Mouse (Mus musculus): ENCODE data around the gene Esr2.
"Not testable (repeated sequence)": the region's sequence is repeated elsewhere in the genome, so short reads cannot be mapped to it uniquely, and the experiment has no call there.

Esr2 gene

GRCm38 (mm10) chr12:76177000-76177863 lies at the start of gene Esr2:
Gene Esr2 (minus strand): TSS chr12:76177259.
- in situ Hi-C loops (cut with MseI, MboI), result loop anchor here (5.0 to 10.0 kb wide), 3 partner anchors 160 to 382 kb away; no protein-coding TSS in a partner anchor

- in situ Hi-C loops (cut with MseI, MboI), result not testable (repeated sequence)
Observed at GRCm38 (mm10) chr12:76222104-76222503, 45.0 kb upstream of the Esr2 start.

- in situ Hi-C loops (cut with MseI, MboI), result no loop called here
Observed at GRCm38 (mm10) chr12:76216716-76217115, 39.7 kb upstream of the Esr2 start.

GRCm38 (mm10) chr12:76215121-76215520 lies 38.1 kb upstream of the Esr2 start:
- in situ Hi-C loops (cut with MseI, MboI), result no loop called here

GRCm38 (mm10) chr12:76209429-76209974 lies 32.4 kb upstream of the Esr2 start:
- in situ Hi-C loops (cut with MseI, MboI), result no loop called here

- in situ Hi-C loops (cut with MseI, MboI), result no loop called here
Observed at GRCm38 (mm10) chr12:76200326-76200725, 23.3 kb upstream of the Esr2 start.

GRCm38 (mm10) chr12:76197071-76197470 lies 20.0 kb upstream of the Esr2 start:
- in situ Hi-C loops (cut with MseI, MboI), result no loop called here

GRCm38 (mm10) chr12:76196709-76197054 lies 19.6 kb upstream of the Esr2 start:
- in situ Hi-C loops (cut with MseI, MboI), result no loop called here

- in situ Hi-C loops (cut with MseI, MboI), result no loop called here
Observed at GRCm38 (mm10) chr12:76195912-76196708, 19.1 kb upstream of the Esr2 start.

GRCm38 (mm10) chr12:76194526-76194925 lies 17.5 kb upstream of the Esr2 start:
- in situ Hi-C loops (cut with MseI, MboI), result no loop called here

- in situ Hi-C loops (cut with MseI, MboI), result no loop called here
Observed at GRCm38 (mm10) chr12:76190940-76191339, 13.9 kb upstream of the Esr2 start.

GRCm38 (mm10) chr12:76187849-76188248 lies 10.8 kb upstream of the Esr2 start:
- in situ Hi-C loops (cut with MseI, MboI), result loop anchor here in 1 of 2 experiments (10.0 kb wide), 1 partner anchor 403 kb away; no protein-coding TSS in a partner anchor

- in situ Hi-C loops (cut with MseI, MboI), result loop anchor here in 1 of 2 experiments (10.0 kb wide), 1 partner anchor 402 kb away; no protein-coding TSS in a partner anchor
Observed at GRCm38 (mm10) chr12:76186473-76186872, 9.4 kb upstream of the Esr2 start.

- in situ Hi-C loops (cut with MseI, MboI), result loop anchor here in 1 of 2 experiments (10.0 kb wide), 1 partner anchor 400 kb away; no protein-coding TSS in a partner anchor
Observed at GRCm38 (mm10) chr12:76185167-76185816, 8.2 kb upstream of the Esr2 start.

GRCm38 (mm10) chr12:76184271-76184670 lies 7.2 kb upstream of the Esr2 start:
- in situ Hi-C loops (cut with MseI, MboI), result loop anchor here in 1 of 2 experiments (10.0 kb wide), 1 partner anchor 399 kb away; no protein-coding TSS in a partner anchor

GRCm38 (mm10) chr12:76182831-76183230 lies 5.8 kb upstream of the Esr2 start:
- in situ Hi-C loops (cut with MseI, MboI), result loop anchor here in 1 of 2 experiments (10.0 kb wide), 1 partner anchor 398 kb away; no protein-coding TSS in a partner anchor

- in situ Hi-C loops (cut with MseI, MboI), result loop anchor here in 1 of 2 experiments (10.0 kb wide), 1 partner anchor 397 kb away; no protein-coding TSS in a partner anchor
Observed at GRCm38 (mm10) chr12:76181471-76181870, 4.4 kb upstream of the Esr2 start.

GRCm38 (mm10) chr12:76180442-76180841 lies 3.4 kb upstream of the Esr2 start:
- in situ Hi-C loops (cut with MseI, MboI), result loop anchor here in 1 of 2 experiments (10.0 kb wide), 1 partner anchor 396 kb away; no protein-coding TSS in a partner anchor

- in situ Hi-C loops (cut with MseI, MboI), result loop anchor here (5.0 to 10.0 kb wide), 3 partner anchors 162 to 385 kb away; no protein-coding TSS in a partner anchor
Observed at GRCm38 (mm10) chr12:76179527-76179926, 2.5 kb upstream of the Esr2 start.

- in situ Hi-C loops (cut with MseI, MboI), result loop anchor here (5.0 to 10.0 kb wide), 3 partner anchors 162 to 384 kb away; no protein-coding TSS in a partner anchor
Observed at GRCm38 (mm10) chr12:76179051-76179450, 2.0 kb upstream of the Esr2 start.

All from mouse trophoblast stem cell (cell line).